Mouse (Mus musculus): ENCODE data around the gene Stra6l.

Stra6l gene

GRCm38 (mm10) chr4:45848109-45848824 lies at the start of gene Stra6l:
TSS of gene Stra6l (plus strand) at chr4:45848664.
- DNase-seq (ENCODE audit: low spot score in 2 of 2): no peak

- peak; percentile 11 to 62 for DNase-seq (ENCODE audit: low spot score in 2 of 2)
These were observed 49.5 kb upstream of the Stra6l start, which contains the start of gene Aldh1b1 for GRCm38 (mm10) chr4:45798964-45799363. TSS of gene Aldh1b1 (plus strand) at chr4:45799022.

- no peak for DNase-seq (ENCODE audit: low spot score in 2 of 2)
These were observed 48.4 kb upstream of the Stra6l start for GRCm38 (mm10) chr4:45799956-45800537.

GRCm38 (mm10) chr4:45802900-45803299 lies 45.6 kb upstream of the Stra6l start:
- DNase-seq (ENCODE audit: low spot score in 2 of 2): no peak

- DNase-seq (ENCODE audit: low spot score in 2 of 2): no peak
These were observed 40.4 kb upstream of the Stra6l start for GRCm38 (mm10) chr4:45808034-45808433.

GRCm38 (mm10) chr4:45811250-45811649 lies 37.2 kb upstream of the Stra6l start:
- DNase-seq (ENCODE audit: low spot score in 2 of 2): no peak

- peak in 1 of 2 experiments; percentile 44 for DNase-seq (ENCODE audit: low spot score in 2 of 2)
These were observed 32.9 kb upstream of the Stra6l start for GRCm38 (mm10) chr4:45815542-45815941.

GRCm38 (mm10) chr4:45818814-45819207 lies 29.7 kb upstream of the Stra6l start:
- no peak for DNase-seq (ENCODE audit: low spot score in 2 of 2)

GRCm38 (mm10) chr4:45819208-45819931 lies 29.1 kb upstream of the Stra6l start:
- DNase-seq (ENCODE audit: low spot score in 2 of 2): peak in 1 of 2 experiments; percentile 44

- peak in 1 of 2 experiments; percentile 57 for DNase-seq (ENCODE audit: low spot score in 2 of 2)
These were observed 28.2 kb upstream of the Stra6l start for GRCm38 (mm10) chr4:45820074-45820830.

- DNase-seq (ENCODE audit: low spot score in 2 of 2): no peak
These were observed 26.5 kb upstream of the Stra6l start for GRCm38 (mm10) chr4:45821995-45822394.

GRCm38 (mm10) chr4:45822781-45823575 lies 25.5 kb upstream of the Stra6l start:
- no peak for DNase-seq (ENCODE audit: low spot score in 2 of 2)

GRCm38 (mm10) chr4:45824049-45824760 lies 24.3 kb upstream of the Stra6l start:
- no peak for DNase-seq (ENCODE audit: low spot score in 2 of 2)

- DNase-seq (ENCODE audit: low spot score in 2 of 2): no peak
These were observed 23.5 kb upstream of the Stra6l start for GRCm38 (mm10) chr4:45824761-45825556.

- DNase-seq (ENCODE audit: low spot score in 2 of 2): no peak
These were observed 22.0 kb upstream of the Stra6l start, which contains the start of gene Igfbpl1 for GRCm38 (mm10) chr4:45826275-45827040. TSS of gene Igfbpl1 (minus strand) at chr4:45826923.

- DNase-seq (ENCODE audit: low spot score in 2 of 2): no peak
These were observed 18.3 kb upstream of the Stra6l start for GRCm38 (mm10) chr4:45829907-45830759.

- peak; percentile 51 to 57 for DNase-seq (ENCODE audit: low spot score in 2 of 2)
These were observed 16.5 kb upstream of the Stra6l start for GRCm38 (mm10) chr4:45831996-45832395.

- DNase-seq (ENCODE audit: low spot score in 2 of 2): no peak
These were observed 15.0 kb upstream of the Stra6l start for GRCm38 (mm10) chr4:45833461-45833860.
